Comparison of ENCODE assay signal across 21 mouse cellular contexts in the genomic region with DNA sequence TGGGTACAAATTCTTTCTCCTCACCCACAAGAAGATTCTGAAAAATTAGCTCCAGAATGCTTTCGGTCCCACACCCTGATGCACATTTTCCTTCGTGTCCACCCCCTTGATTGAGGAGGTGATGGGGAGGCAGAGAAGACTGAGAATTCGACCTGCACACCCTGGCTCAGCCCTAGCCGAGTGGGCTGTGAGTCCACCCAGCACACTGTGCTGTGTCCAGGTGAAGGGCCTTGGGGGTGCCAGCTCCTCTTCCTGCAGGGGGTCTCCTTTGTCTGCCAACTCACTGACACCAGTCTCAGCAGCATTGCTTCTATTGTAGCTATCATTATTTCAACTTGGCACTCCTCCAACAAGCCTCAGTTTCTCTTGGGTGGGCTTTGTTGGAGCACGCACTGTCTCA. TPM values are rescaled to one million over a fixed set of nuclear protein-coding genes. Genes with fewer than 3 reads are reported as not detected.
DNase-seq lines count a peak whose midpoint lies in the region; ATAC-seq and TF ChIP-seq lines count a peak whose summit lies in the region.
"Had no signal": no experiment of that assay in that cellular context is flagged by ENCODE, and none has a peak within 500 bp of the region (broad histone marks: within the 10 kb centered on the region; RNA-seq: fewer than 3 reads in every experiment).

No protein-coding gene starts in this region.

- no peaks in the 10 kb centered on the region for H3K27me3 ChIP-seq in forebrain, embryonic 11.5 days (ENCODE audit: control insufficient read depth, insufficient read depth, low read length)
- H3K27me3 ChIP-seq in forebrain, embryonic 10.5 days (ENCODE audit: poor library complexity, severe bottlenecking), result no peaks in the 10 kb centered on the region
- no peaks in the 10 kb centered on the region for H3K27me3 ChIP-seq in forebrain, embryonic 13.5 days
- no peaks in the 10 kb centered on the region for H3K27me3 ChIP-seq in hindbrain, embryonic 16.5 days (replicated peaks; ENCODE audit: control insufficient read depth, insufficient read depth, low read length)
- H3K27me3 ChIP-seq in stomach, postnatal 0 days (ENCODE audit: control insufficient read depth, insufficient read depth, low read length), result no peaks in the 10 kb centered on the region
- H3K27me3 ChIP-seq: lung, embryonic 15.5 days; stomach, embryonic 15.5 days had no signal

- H3K4me2 ChIP-seq in forebrain, embryonic 11.5 days (ENCODE audit: low read depth, low read length, severe bottlenecking), result no peak overlapping the region
- H3K4me2 ChIP-seq in forebrain, embryonic 13.5 days, result no peak overlapping the region
- no peak overlapping the region for H3K4me2 ChIP-seq in hindbrain, embryonic 16.5 days (ENCODE audit: low read length)
- no peak overlapping the region for H3K4me2 ChIP-seq in stomach, postnatal 0 days (replicated peaks; ENCODE audit: low read depth)
- H3K4me2 ChIP-seq: embryonic facial prominence, embryonic 15.5 days; lung, embryonic 15.5 days; stomach, embryonic 15.5 days had no signal

- H3K9me3 ChIP-seq in forebrain, embryonic 11.5 days (ENCODE audit: control insufficient read depth, low read length), result no peaks in the 10 kb centered on the region
- H3K9me3 ChIP-seq in forebrain, embryonic 10.5 days, result no peaks in the 10 kb centered on the region
- no peaks in the 10 kb centered on the region for H3K9me3 ChIP-seq in forebrain, embryonic 13.5 days (replicated peaks)
- no peaks in the 10 kb centered on the region for H3K9me3 ChIP-seq in hindbrain, embryonic 16.5 days (ENCODE audit: control insufficient read depth, low read length)
- no peaks in the 10 kb centered on the region for H3K9me3 ChIP-seq in stomach, postnatal 0 days (ENCODE audit: control insufficient read depth, low read length)
- H3K9me3 ChIP-seq: embryonic facial prominence, embryonic 15.5 days; lung, embryonic 15.5 days; stomach, embryonic 15.5 days had no signal

- TF ChIP-seq CTCF in layer of hippocampus, adult 2 months (conservative IDR thresholded peaks at IDR 0.05), result no peak
- TF ChIP-seq CTCF in stomach, postnatal 0 days (IDR thresholded peaks at IDR 0.05; ENCODE audit: low read depth), result no peak

- H3K9ac ChIP-seq in forebrain, embryonic 11.5 days (ENCODE audit: low read length), result no peak overlapping the region
- H3K9ac ChIP-seq in forebrain, embryonic 13.5 days, result no peak overlapping the region
- no peak overlapping the region for H3K9ac ChIP-seq in hindbrain, embryonic 16.5 days (ENCODE audit: low read depth, low read length)
- no peak overlapping the region for H3K9ac ChIP-seq in stomach, postnatal 0 days (ENCODE audit: low read length)
- H3K9ac ChIP-seq: embryonic facial prominence, embryonic 15.5 days; lung, embryonic 15.5 days; stomach, embryonic 15.5 days had no signal

- H3K27ac ChIP-seq in forebrain, embryonic 11.5 days (ENCODE audit: low read depth, low read length), result no peak overlapping the region
- H3K27ac ChIP-seq in forebrain, embryonic 10.5 days, result no peak overlapping the region
- H3K27ac ChIP-seq in layer of hippocampus, adult 2 months, result peak overlapping the region; percentile 37; the same call in 1 of the 2 replicates
- no peak overlapping the region for H3K27ac ChIP-seq in forebrain, embryonic 13.5 days
- no peak overlapping the region for H3K27ac ChIP-seq in hindbrain, embryonic 16.5 days (ENCODE audit: low read depth, low read length)
- H3K27ac ChIP-seq in stomach, postnatal 0 days (replicated peaks), result no peak overlapping the region
- H3K27ac ChIP-seq: embryonic facial prominence, embryonic 15.5 days; heart, adult 2 months; lung, embryonic 15.5 days; macrophage; stomach, embryonic 15.5 days had no signal

- 78% methylated on average over 5 of the region's 5 CpGs for WGBS in forebrain, embryonic 11.5 days
- WGBS in forebrain, embryonic 10.5 days, result 72% methylated on average over 5 of the region's 5 CpGs
- 67% methylated on average over 5 of the region's 5 CpGs for WGBS in forebrain, embryonic 13.5 days
- 63% methylated on average over 5 of the region's 5 CpGs for WGBS in hindbrain, embryonic 16.5 days
- 67% methylated on average over 5 of the region's 5 CpGs for WGBS in stomach, postnatal 0 days

- ATAC-seq in forebrain, embryonic 11.5 days (replicated peaks; ENCODE audit: low FRiP score), result 0 out of 2 replicates have a peak, but pooled peaks have one; percentile 37
- ATAC-seq in forebrain, embryonic 13.5 days, result peak; percentile 46
- ATAC-seq in hindbrain, embryonic 16.5 days, result 0 out of 2 replicates have a peak, but pooled peaks have one; percentile 47
- no peak for ATAC-seq in stomach, postnatal 0 days (ENCODE audit: low FRiP score, low TSS enrichment)

- no peak for DNase-seq in forebrain, embryonic 11.5 days (ENCODE audit: low spot score)
- DNase-seq in forebrain, embryonic 10.5 days (ENCODE audit: extremely low spot score, low spot score), result no peak
- DNase-seq in layer of hippocampus, adult 2 months (ENCODE audit: low spot score in 2 of 2), result no peak
- no peak for DNase-seq in layer of hippocampus, adult 9-11 months
- no peak for DNase-seq in stomach, postnatal 0 days (ENCODE audit: low spot score)
- no peak for DNase-seq in layer of hippocampus, adult 9-10 months (ENCODE audit: low spot score)
- DNase-seq: heart, adult 2 months had no signal

- H3K36me3 ChIP-seq in forebrain, embryonic 11.5 days (ENCODE audit: control insufficient read depth, insufficient read depth, low read length), result no peaks in the 10 kb centered on the region
- no peaks in the 10 kb centered on the region for H3K36me3 ChIP-seq in forebrain, embryonic 10.5 days (replicated peaks)
- H3K36me3 ChIP-seq in forebrain, embryonic 13.5 days (ENCODE audit: poor library complexity, severe bottlenecking), result no peaks in the 10 kb centered on the region
- H3K36me3 ChIP-seq in hindbrain, embryonic 16.5 days (ENCODE audit: control insufficient read depth, insufficient read depth, low read length), result no peaks in the 10 kb centered on the region
- H3K36me3 ChIP-seq in stomach, postnatal 0 days (ENCODE audit: control insufficient read depth, insufficient read depth, low read length), result no peaks in the 10 kb centered on the region
- H3K36me3 ChIP-seq: embryonic facial prominence, embryonic 15.5 days; lung, embryonic 15.5 days; stomach, embryonic 15.5 days had no signal

- no peak overlapping the region for H3K4me3 ChIP-seq in forebrain, embryonic 11.5 days (ENCODE audit: low read depth, low read length)
- H3K4me3 ChIP-seq in forebrain, embryonic 10.5 days, result no peak overlapping the region
- no peak overlapping the region for H3K4me3 ChIP-seq in layer of hippocampus, adult 2 months
- no peak overlapping the region for H3K4me3 ChIP-seq in forebrain, embryonic 13.5 days
- H3K4me3 ChIP-seq in hindbrain, embryonic 16.5 days (ENCODE audit: low read length), result no peak overlapping the region
- H3K4me3 ChIP-seq in stomach, postnatal 0 days (ENCODE audit: low read depth, low read length), result no peak overlapping the region
- H3K4me3 ChIP-seq: embryonic facial prominence, embryonic 15.5 days; heart, adult 2 months; lung, embryonic 15.5 days; stomach, embryonic 15.5 days had no signal

- TF ChIP-seq EP300 in stomach, postnatal 0 days (optimal IDR thresholded peaks at IDR 0.05), result no peak

- peaks cover 3% of the 10 kb centered on the region; the same call in 1 of the 2 replicates for H3K4me1 ChIP-seq in forebrain, embryonic 11.5 days (replicated peaks; ENCODE audit: control insufficient read depth, insufficient read depth, low read length)
- H3K4me1 ChIP-seq in forebrain, embryonic 10.5 days, result peaks cover 8% of the 10 kb centered on the region
- peaks cover 22% of the 10 kb centered on the region for H3K4me1 ChIP-seq in forebrain, embryonic 13.5 days
- H3K4me1 ChIP-seq in hindbrain, embryonic 16.5 days (ENCODE audit: control insufficient read depth, insufficient read depth, low read depth, low read length), result no peaks in the 10 kb centered on the region
- no peaks in the 10 kb centered on the region for H3K4me1 ChIP-seq in stomach, postnatal 0 days (replicated peaks; ENCODE audit: control insufficient read depth, insufficient read depth)
- H3K4me1 ChIP-seq: lung, embryonic 15.5 days; stomach, embryonic 15.5 days had no signal

RNA-seq across cellular contexts. Expression of a gene that starts 32.7 kb away (rescaled TPM):
- 16.3 and 16.7 TPM in 2 replicates for polyA plus RNA-seq in forebrain, embryonic 11.5 days (2014; fragmentation: Nextera tagmentation; extraction: Ambion mirVana)
- 9.2 and 9.9 TPM in 2 replicates for polyA plus RNA-seq in forebrain, embryonic 10.5 days (2016; fragmentation: Nextera tagmentation; extraction: Ambion mirVana)
- total RNA-seq in layer of hippocampus, adult 2 months (2021), result 10 to 100 TPM; 35.2 to 38.2 TPM
- polyA plus RNA-seq in forebrain, embryonic 13.5 days (2015; fragmentation: Nextera tagmentation; extraction: Ambion mirVana), result 22.0 and 22.3 TPM in 2 replicates
- polyA plus RNA-seq in hindbrain, embryonic 16.5 days (2015; fragmentation: Nextera tagmentation; extraction: Ambion mirVana), result 19.8 and 22.7 TPM in 2 replicates
- 9.7 and 10.4 TPM in 2 replicates for polyA plus RNA-seq in stomach, postnatal 0 days (2015; fragmentation: Nextera tagmentation; extraction: Ambion mirVana)

RNA-seq across cellular contexts. Expression of a gene that starts 42.4 kb away (rescaled TPM):
- polyA plus RNA-seq in forebrain, embryonic 11.5 days (2014; fragmentation: Nextera tagmentation; extraction: Ambion mirVana), result not detected in 2 replicates
- not detected in 2 replicates for polyA plus RNA-seq in forebrain, embryonic 10.5 days (2016; fragmentation: Nextera tagmentation; extraction: Ambion mirVana)
- not detected for total RNA-seq in layer of hippocampus, adult 2 months (2021)
- polyA plus RNA-seq in forebrain, embryonic 13.5 days (2015; fragmentation: Nextera tagmentation; extraction: Ambion mirVana), result not detected in 2 replicates
- not detected in 2 replicates for polyA plus RNA-seq in hindbrain, embryonic 16.5 days (2015; fragmentation: Nextera tagmentation; extraction: Ambion mirVana)
- not detected in 2 replicates for polyA plus RNA-seq in stomach, postnatal 0 days (2015; fragmentation: Nextera tagmentation; extraction: Ambion mirVana)
- total RNA-seq: adrenal gland, postnatal 25 days; gastrocnemius, postnatal 10 days; heart, adult 2 months; layer of hippocampus, postnatal 25 days; left cerebral cortex, postnatal 25 days; liver, adult 2 months had no signal
- polyA plus RNA-seq: embryonic facial prominence, embryonic 15.5 days; heart, adult 2 months; heart, embryonic 16.5 days; liver, adult 2 months; lung, embryonic 15.5 days; macrophage; small intestine, adult 2 months; stomach, embryonic 15.5 days; thymus, postnatal 0 days had no signal
